Mouse (Mus musculus): ENCODE measurements around the gene Hoxc12.

DNA sequence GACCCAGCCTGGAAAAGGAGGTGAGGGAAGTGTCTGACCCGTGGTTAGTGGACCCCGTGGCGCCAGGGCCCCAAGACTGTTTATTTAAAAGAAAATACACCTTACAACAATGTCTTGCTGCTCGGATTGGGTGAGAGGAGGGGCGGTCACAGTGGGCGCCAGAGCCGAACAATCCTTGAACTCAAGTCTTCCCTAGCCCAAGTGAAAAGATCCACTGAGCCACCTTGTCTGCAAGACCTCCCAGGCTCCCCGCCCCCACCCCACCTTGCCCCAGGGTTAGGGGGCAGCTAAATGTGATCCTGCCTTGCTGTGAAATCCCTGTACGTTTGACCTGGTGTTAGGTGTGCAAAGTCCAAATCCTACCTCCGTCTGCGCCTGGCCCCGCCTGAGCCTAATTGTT, 20.3 kb downstream of the Hoxc12 start:
- TF ChIP-seq CTCF (IDR thresholded peaks at IDR 0.05; ENCODE audit: control insufficient read depth, insufficient read depth, insufficient replicate concordance, low read depth, low read length), result no peak
- TF ChIP-seq POLR2A (IDR thresholded peaks at IDR 0.05; ENCODE audit: control insufficient read depth, low read depth, low read length), result no peak

Measured in testis, adult 2 months (tissue).